In the genomic region with DNA sequence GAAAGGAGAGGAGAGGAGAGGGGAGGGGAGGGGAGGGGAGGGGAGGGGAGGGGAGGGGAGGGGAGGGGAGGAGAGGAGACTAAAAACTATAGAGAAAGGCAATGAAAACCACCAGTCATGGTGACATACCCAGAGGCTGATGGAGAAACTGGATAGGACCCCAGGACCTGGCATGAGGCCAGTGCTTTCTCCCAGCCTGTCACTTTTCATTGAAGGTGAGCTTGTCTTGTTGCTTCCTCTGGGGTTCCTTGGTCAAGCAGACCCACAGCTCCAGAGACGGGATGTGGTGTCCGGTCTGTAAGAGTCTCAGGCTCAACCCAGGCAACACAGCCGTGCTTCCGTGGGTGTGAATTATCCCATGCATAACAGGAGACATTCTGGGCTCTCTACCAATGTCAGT, we compare ENCODE assay signal across 23 mouse cellular contexts.
"Had no signal": no experiment of that assay in that cellular context is flagged by ENCODE, and none has a peak within 500 bp of the region (broad histone marks: within the 10 kb centered on the region; RNA-seq: fewer than 3 reads in every experiment).

No protein-coding gene starts in this region.

- H3K4me3 ChIP-seq: heart, embryonic 10.5 days; heart, embryonic 13.5 days; heart, embryonic 15.5 days; hindbrain, embryonic 13.5 days; kidney, embryonic 15.5 days; limb, embryonic 13.5 days; limb, embryonic 15.5 days; liver, embryonic 12.5 days had no signal

- H3K4me1 ChIP-seq: hindbrain, embryonic 13.5 days; kidney, embryonic 15.5 days; limb, embryonic 13.5 days; limb, embryonic 15.5 days; liver, embryonic 12.5 days had no signal

- ATAC-seq: hindbrain, embryonic 16.5 days; intestine, embryonic 16.5 days; liver, embryonic 12.5 days had no signal

- H3K27me3 ChIP-seq: heart, embryonic 13.5 days; heart, embryonic 15.5 days; hindbrain, embryonic 13.5 days; kidney, embryonic 15.5 days; limb, embryonic 13.5 days; limb, embryonic 15.5 days; liver, embryonic 12.5 days had no signal

- DNase-seq: gastrocnemius, postnatal 14 days; gastrocnemius, postnatal 36 days; heart, adult 18-20 months; heart, postnatal 14 days; heart, postnatal 36 days; kidney, adult 11 months; kidney, adult 2 months; kidney, adult 9 months; kidney, postnatal 14 days; kidney, postnatal 36 days; layer of hippocampus, adult 9-11 months; layer of hippocampus, postnatal 36 days had no signal

- H3K9ac ChIP-seq: heart, embryonic 13.5 days; heart, embryonic 15.5 days; hindbrain, embryonic 13.5 days; kidney, embryonic 15.5 days; limb, embryonic 13.5 days; limb, embryonic 15.5 days; liver, embryonic 12.5 days; liver, embryonic 14.5 days had no signal

- H3K4me2 ChIP-seq: heart, embryonic 13.5 days; heart, embryonic 15.5 days; hindbrain, embryonic 13.5 days; kidney, embryonic 15.5 days; limb, embryonic 13.5 days; limb, embryonic 15.5 days; liver, embryonic 12.5 days had no signal

- H3K9me3 ChIP-seq: heart, embryonic 10.5 days; heart, embryonic 13.5 days; heart, embryonic 15.5 days; hindbrain, embryonic 13.5 days; kidney, embryonic 15.5 days; limb, embryonic 13.5 days; limb, embryonic 15.5 days; liver, embryonic 12.5 days had no signal

- H3K27ac ChIP-seq: heart, embryonic 10.5 days; heart, embryonic 13.5 days; hindbrain, embryonic 13.5 days; kidney, embryonic 15.5 days; limb, embryonic 13.5 days; limb, embryonic 15.5 days; liver, embryonic 12.5 days; liver, embryonic 14.5 days had no signal

- H3K36me3 ChIP-seq: heart, embryonic 10.5 days; heart, embryonic 13.5 days; heart, embryonic 15.5 days; hindbrain, embryonic 13.5 days; kidney, embryonic 15.5 days; limb, embryonic 13.5 days; limb, embryonic 15.5 days; liver, embryonic 12.5 days had no signal
